Mouse (Mus musculus): ENCODE data around the gene Pdlim3. TPM values are rescaled to one million over a fixed set of nuclear protein-coding genes. Genes with fewer than 3 reads are reported as not detected.

Gene Pdlim3
- polyA plus RNA-seq (2012; rRNA removed), result 8.3 and 11.8 TPM in 2 replicates

DNA sequence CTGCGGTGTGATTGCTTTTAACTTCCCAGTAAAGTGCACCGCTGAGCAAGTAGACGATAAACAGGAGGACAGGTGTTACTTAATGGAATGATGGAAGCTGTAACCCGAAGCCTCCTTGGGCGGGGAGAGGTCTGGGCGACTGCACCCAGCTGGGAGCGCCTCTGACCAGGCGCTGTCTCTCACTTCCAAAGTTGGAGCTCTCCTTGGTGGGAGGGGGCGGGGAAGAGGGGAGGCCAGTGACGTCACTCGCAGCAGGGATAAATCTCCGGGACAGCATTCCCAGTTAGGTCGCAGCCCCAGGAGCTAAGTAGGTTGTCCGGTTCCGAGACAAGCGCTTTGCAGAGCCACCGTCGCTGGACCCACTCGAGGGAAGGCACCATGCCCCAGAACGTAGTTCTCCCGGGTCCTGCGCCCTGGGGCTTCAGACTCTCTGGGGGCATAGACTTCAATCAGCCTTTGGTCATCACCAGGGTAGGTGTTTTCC is at the start of gene Pdlim3:
Gene Pdlim3 (plus strand): TSS at position 260 of the 484 bp plus-strand sequence.
- Histone ChIP-seq H3K27me3 (ENCODE audit: control insufficient read depth, insufficient read depth, low read length) (no peaks in the 10 kb centered on the region), H3K36me3 (ENCODE audit: control insufficient read depth, insufficient read depth, low read length) (no peaks in the 10 kb centered on the region), H3K27ac (ENCODE audit: control insufficient read depth, insufficient read depth, low read length) (no peak within 1 kb of the TSS), H3K4me1 (replicated peaks; ENCODE audit: control insufficient read depth, insufficient read depth, low read length) (no peaks in the 10 kb centered on the region), H3K4me3 (ENCODE audit: control insufficient read depth, insufficient read depth, low read length) (no peak within 1 kb of the TSS)
- 8% methylated on average over 22 of the region's 22 CpGs for WGBS
- no peak for TF ChIP-seq CTCF (IDR thresholded peaks at IDR 0.05; ENCODE audit: borderline replicate concordance, control insufficient read depth, extremely low read depth, insufficient read depth, low read length, poor library complexity)
- no peak for TF ChIP-seq POLR2A (IDR thresholded peaks at IDR 0.05; ENCODE audit: control insufficient read depth, extremely low read depth, insufficient read depth, low read length, poor library complexity)
- no peak for DNase-seq

GRCm38 (mm10) chr8:45843306-45843705 is 42.0 kb upstream of the Pdlim3 start:
- Histone ChIP-seq H3K27me3 (ENCODE audit: control insufficient read depth, insufficient read depth, low read length) (no peaks in the 10 kb centered on the region), H3K27ac (ENCODE audit: control insufficient read depth, insufficient read depth, low read length) (no peak overlapping the region), H3K4me1 (replicated peaks; ENCODE audit: control insufficient read depth, insufficient read depth, low read length) (no peaks in the 10 kb centered on the region), H3K36me3 (ENCODE audit: control insufficient read depth, insufficient read depth, low read length) (no peaks in the 10 kb centered on the region), H3K4me3 (ENCODE audit: control insufficient read depth, insufficient read depth, low read length) (no peak overlapping the region)
- TF ChIP-seq CTCF (IDR thresholded peaks at IDR 0.05; ENCODE audit: borderline replicate concordance, control insufficient read depth, extremely low read depth, insufficient read depth, low read length, poor library complexity), result no peak
- no peak for TF ChIP-seq POLR2A (IDR thresholded peaks at IDR 0.05; ENCODE audit: control insufficient read depth, extremely low read depth, insufficient read depth, low read length, poor library complexity)
- WGBS, result 85% methylated on average over 5 of the region's 5 CpGs
- no peak for DNase-seq

DNA sequence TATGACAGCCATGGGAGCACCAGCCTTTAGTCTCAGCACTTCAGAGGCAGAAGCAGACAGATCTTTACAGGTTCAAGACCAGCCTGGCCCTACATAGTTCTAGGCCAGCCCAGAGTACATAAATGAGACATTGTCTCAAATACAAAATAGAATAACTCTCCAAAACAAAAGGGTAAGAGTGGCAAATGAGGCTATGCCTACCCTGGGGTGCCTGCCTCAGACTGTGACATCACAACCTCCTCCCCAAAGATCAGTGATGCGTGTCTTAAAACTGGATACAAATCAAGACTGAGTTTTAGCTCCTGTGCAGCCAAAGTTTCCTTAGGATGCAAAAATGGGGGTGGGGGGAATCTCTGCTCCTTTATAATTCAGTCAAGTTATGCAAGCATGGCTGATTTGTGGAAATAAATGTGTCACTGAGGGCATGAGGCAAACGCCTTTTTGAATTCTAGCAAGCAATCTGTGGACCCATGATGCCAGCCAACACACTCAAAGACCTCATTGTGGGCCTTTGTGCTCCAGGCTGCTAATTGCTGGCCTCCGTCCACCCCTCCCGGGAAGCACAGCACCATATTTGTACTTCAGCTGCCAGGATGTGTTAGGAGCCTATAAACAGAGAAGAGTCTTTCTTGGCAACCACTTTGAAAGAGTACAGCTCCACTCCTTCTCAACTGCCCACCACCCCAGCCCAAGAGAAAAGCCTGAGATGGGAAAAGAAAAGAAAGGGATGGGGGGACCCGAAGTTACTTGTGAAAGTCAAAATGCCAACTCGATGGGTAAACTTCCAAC is 41.0 kb upstream of the Pdlim3 start:
- H3K27me3 ChIP-seq (ENCODE audit: control insufficient read depth, insufficient read depth, low read length), result no peaks in the 10 kb centered on the region
- 86% methylated on average over 6 of the region's 6 CpGs for WGBS
- TF ChIP-seq POLR2A (IDR thresholded peaks at IDR 0.05; ENCODE audit: control insufficient read depth, extremely low read depth, insufficient read depth, low read length, poor library complexity) (no peak), CTCF (IDR thresholded peaks at IDR 0.05; ENCODE audit: borderline replicate concordance, control insufficient read depth, extremely low read depth, insufficient read depth, low read length, poor library complexity) (no peak)
- H3K27ac ChIP-seq (ENCODE audit: control insufficient read depth, insufficient read depth, low read length), result no peak overlapping the region
- H3K36me3 ChIP-seq (ENCODE audit: control insufficient read depth, insufficient read depth, low read length), result no peaks in the 10 kb centered on the region
- DNase-seq, result no peak
- no peaks in the 10 kb centered on the region for H3K4me1 ChIP-seq (replicated peaks; ENCODE audit: control insufficient read depth, insufficient read depth, low read length)
- no peak overlapping the region for H3K4me3 ChIP-seq (ENCODE audit: control insufficient read depth, insufficient read depth, low read length)

GRCm38 (mm10) chr8:45844911-45845481 is 40.3 kb upstream of the Pdlim3 start:
- Histone ChIP-seq H3K4me3 (ENCODE audit: control insufficient read depth, insufficient read depth, low read length) (no peak overlapping the region), H3K27ac (ENCODE audit: control insufficient read depth, insufficient read depth, low read length) (no peak overlapping the region), H3K36me3 (ENCODE audit: control insufficient read depth, insufficient read depth, low read length) (no peaks in the 10 kb centered on the region), H3K4me1 (replicated peaks; ENCODE audit: control insufficient read depth, insufficient read depth, low read length) (no peaks in the 10 kb centered on the region), H3K27me3 (ENCODE audit: control insufficient read depth, insufficient read depth, low read length) (no peaks in the 10 kb centered on the region)
- TF ChIP-seq POLR2A (IDR thresholded peaks at IDR 0.05; ENCODE audit: control insufficient read depth, extremely low read depth, insufficient read depth, low read length, poor library complexity) (no peak), CTCF (IDR thresholded peaks at IDR 0.05; ENCODE audit: borderline replicate concordance, control insufficient read depth, extremely low read depth, insufficient read depth, low read length, poor library complexity) (no peak)
- no peak for DNase-seq
- 84% methylated on average over 14 of the region's 14 CpGs for WGBS

- no peak for DNase-seq
- H3K4me3 ChIP-seq (ENCODE audit: control insufficient read depth, insufficient read depth, low read length), result no peak overlapping the region
- TF ChIP-seq POLR2A (IDR thresholded peaks at IDR 0.05; ENCODE audit: control insufficient read depth, extremely low read depth, insufficient read depth, low read length, poor library complexity) (no peak), CTCF (IDR thresholded peaks at IDR 0.05; ENCODE audit: borderline replicate concordance, control insufficient read depth, extremely low read depth, insufficient read depth, low read length, poor library complexity) (no peak)
- H3K27me3 ChIP-seq (ENCODE audit: control insufficient read depth, insufficient read depth, low read length), result no peaks in the 10 kb centered on the region
- H3K27ac ChIP-seq (ENCODE audit: control insufficient read depth, insufficient read depth, low read length), result no peak overlapping the region
- WGBS, result 84% methylated on average over 4 of the region's 4 CpGs
- no peaks in the 10 kb centered on the region for H3K36me3 ChIP-seq (ENCODE audit: control insufficient read depth, insufficient read depth, low read length)
- H3K4me1 ChIP-seq (replicated peaks; ENCODE audit: control insufficient read depth, insufficient read depth, low read length), result no peaks in the 10 kb centered on the region
These were observed 39.4 kb upstream of the Pdlim3 start for GRCm38 (mm10) chr8:45845906-45846305.

DNA sequence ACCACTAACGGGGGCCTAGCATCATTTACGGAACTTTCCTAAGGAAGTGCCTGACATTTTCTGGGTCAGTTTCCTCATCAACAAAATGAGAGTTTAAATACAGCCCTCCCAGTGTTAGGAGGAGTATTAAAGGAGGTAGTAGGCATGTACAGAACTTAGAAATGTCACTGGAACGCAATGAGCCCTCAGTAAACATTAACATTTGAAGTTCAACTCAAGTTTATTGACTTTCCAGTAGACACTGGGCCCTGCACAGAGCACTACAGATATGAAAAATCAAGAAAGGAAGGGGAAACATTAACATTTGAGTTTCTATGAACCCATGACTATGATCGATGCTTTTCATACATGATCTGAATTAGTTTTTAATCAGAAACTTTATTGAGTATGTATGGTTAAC is 30.1 kb upstream of the Pdlim3 start:
- TF ChIP-seq CTCF (IDR thresholded peaks at IDR 0.05; ENCODE audit: borderline replicate concordance, control insufficient read depth, extremely low read depth, insufficient read depth, low read length, poor library complexity) (no peak), POLR2A (IDR thresholded peaks at IDR 0.05; ENCODE audit: control insufficient read depth, extremely low read depth, insufficient read depth, low read length, poor library complexity) (no peak)
- 96% methylated on average over 4 of the region's 4 CpGs for WGBS
- no peak for DNase-seq

More for the DNA sequence above, 30.1 kb upstream of the Pdlim3 start:
- no peaks in the 10 kb centered on the region for H3K4me1 ChIP-seq (replicated peaks; ENCODE audit: control insufficient read depth, insufficient read depth, low read length)
- no peaks in the 10 kb centered on the region for H3K36me3 ChIP-seq (ENCODE audit: control insufficient read depth, insufficient read depth, low read length)
- no peak overlapping the region for H3K4me3 ChIP-seq (ENCODE audit: control insufficient read depth, insufficient read depth, low read length)
- no peak overlapping the region for H3K27ac ChIP-seq (ENCODE audit: control insufficient read depth, insufficient read depth, low read length)
- H3K27me3 ChIP-seq (ENCODE audit: control insufficient read depth, insufficient read depth, low read length), result no peaks in the 10 kb centered on the region

Measured in thymus, adult 2 months (tissue).